In genomic region chr15:83233219-83233992, GRCm38 (mm10) we compare ENCODE assay signal across 8 mouse cellular contexts. TPM values are rescaled to one million over a fixed set of nuclear protein-coding genes. Genes with fewer than 3 reads are reported as not detected.
A peak's percentile ranks its signal among the peaks of the same experiment; 100 is the strongest.
DNase-seq lines count a peak whose midpoint lies in the region; ATAC-seq and TF ChIP-seq lines count a peak whose summit lies in the region.

No protein-coding gene starts in this region.

- H3K4me3 ChIP-seq in embryonic facial prominence, embryonic 15.5 days (replicated peaks): no peak overlapping the region
- H3K4me3 ChIP-seq in embryonic facial prominence, embryonic 10.5 days: no peak overlapping the region
- H3K4me3 ChIP-seq in stomach, postnatal 0 days (ENCODE audit: low read depth, low read length): no peak overlapping the region

- 0 out of 2 replicates have a peak, but pooled peaks have one; percentile 51 for ATAC-seq in embryonic facial prominence, embryonic 15.5 days (ENCODE audit: insufficient number of reproducible peaks, low FRiP score, low TSS enrichment, low read depth)
- peak; percentile 70 for ATAC-seq in stomach, postnatal 0 days (ENCODE audit: low FRiP score, low TSS enrichment)

- H3K4me2 ChIP-seq in embryonic facial prominence, embryonic 15.5 days (replicated peaks): no peak overlapping the region
- H3K4me2 ChIP-seq in stomach, postnatal 0 days (replicated peaks; ENCODE audit: low read depth): no peak overlapping the region

- H3K4me1 ChIP-seq in embryonic facial prominence, embryonic 15.5 days: no peaks in the 10 kb centered on the region
- peaks cover 4% of the 10 kb centered on the region; the same call in 1 of the 2 replicates for H3K4me1 ChIP-seq in embryonic facial prominence, embryonic 10.5 days
- peaks cover 2% of the 10 kb centered on the region for H3K4me1 ChIP-seq in stomach, postnatal 0 days (replicated peaks; ENCODE audit: control insufficient read depth, insufficient read depth)

- no peak overlapping the region for H3K27ac ChIP-seq in embryonic facial prominence, embryonic 15.5 days (replicated peaks)
- no peak overlapping the region for H3K27ac ChIP-seq in embryonic facial prominence, embryonic 10.5 days (replicated peaks)
- peak overlapping the region; percentile 75 for H3K27ac ChIP-seq in stomach, postnatal 0 days (replicated peaks)

- no peak for TF ChIP-seq CTCF in stomach, postnatal 0 days (IDR thresholded peaks at IDR 0.05; ENCODE audit: low read depth)

- TF ChIP-seq EP300 in stomach, postnatal 0 days (optimal IDR thresholded peaks at IDR 0.05): no peak

- 82% methylated on average over 4 of the region's 4 CpGs for WGBS in embryonic facial prominence, embryonic 15.5 days
- WGBS in embryonic facial prominence, embryonic 10.5 days: 84% methylated on average over 4 of the region's 4 CpGs
- 65% methylated on average over 4 of the region's 4 CpGs for WGBS in stomach, postnatal 0 days

- no peaks in the 10 kb centered on the region for H3K9me3 ChIP-seq in embryonic facial prominence, embryonic 15.5 days (replicated peaks)
- H3K9me3 ChIP-seq in embryonic facial prominence, embryonic 10.5 days: no peaks in the 10 kb centered on the region
- H3K9me3 ChIP-seq in stomach, postnatal 0 days (ENCODE audit: control insufficient read depth, low read length): no peaks in the 10 kb centered on the region

- DNase-seq in embryonic facial prominence, embryonic 10.5 days (ENCODE audit: low spot score): no peak
- DNase-seq in urinary bladder, postnatal 14 days (ENCODE audit: low spot score): peak; percentile 68
- no peak for DNase-seq in urinary bladder, postnatal 10 days (ENCODE audit: low spot score)
- DNase-seq in heart, postnatal 4 days: peak; percentile 86
- peak; percentile 63 for DNase-seq in stomach, postnatal 0 days (ENCODE audit: low spot score)
- DNase-seq in kidney, adult 11 months: no peak
- DNase-seq in thymus, postnatal 14 days: no peak

- no peak overlapping the region for H3K9ac ChIP-seq in embryonic facial prominence, embryonic 15.5 days
- no peak overlapping the region for H3K9ac ChIP-seq in stomach, postnatal 0 days (ENCODE audit: low read length)

- H3K36me3 ChIP-seq in embryonic facial prominence, embryonic 15.5 days: no peaks in the 10 kb centered on the region
- H3K36me3 ChIP-seq in embryonic facial prominence, embryonic 10.5 days (replicated peaks): no peaks in the 10 kb centered on the region
- no peaks in the 10 kb centered on the region for H3K36me3 ChIP-seq in stomach, postnatal 0 days (ENCODE audit: control insufficient read depth, insufficient read depth, low read length)

- H3K27me3 ChIP-seq in embryonic facial prominence, embryonic 15.5 days: no peaks in the 10 kb centered on the region
- no peaks in the 10 kb centered on the region for H3K27me3 ChIP-seq in embryonic facial prominence, embryonic 10.5 days (replicated peaks; ENCODE audit: low read depth, poor library complexity, severe bottlenecking)
- H3K27me3 ChIP-seq in stomach, postnatal 0 days (ENCODE audit: control insufficient read depth, insufficient read depth, low read length): no peaks in the 10 kb centered on the region

RNA-seq across cellular contexts. Expression of gene A4galt, which starts 18.2 kb away (rescaled TPM):
- polyA plus RNA-seq in embryonic facial prominence, embryonic 15.5 days (2015; fragmentation: Nextera tagmentation; extraction: Ambion mirVana): 4.3 and 4.7 TPM in 2 replicates
- 0.34 and 0.77 TPM in 2 replicates for polyA plus RNA-seq in embryonic facial prominence, embryonic 10.5 days (2016; fragmentation: Nextera tagmentation; extraction: Ambion mirVana)
- total RNA-seq in heart, postnatal 4 days (2021): 1 to 10 TPM; 3.4 to 4.1 TPM
- polyA plus RNA-seq in stomach, postnatal 0 days (2015; fragmentation: Nextera tagmentation; extraction: Ambion mirVana): 23.0 and 24.4 TPM in 2 replicates

Comparison
In these comparisons a context has a peak if more than half of its experiments do, and no peak if none do; other contexts are left out.
1. DNase-seq: peak in urinary bladder, postnatal 14 days (single experiment), heart, postnatal 4 days (single experiment) and stomach, postnatal 0 days (single experiment); none in embryonic facial prominence, embryonic 10.5 days (single experiment), urinary bladder, postnatal 10 days (single experiment), kidney, adult 11 months (single experiment) and thymus, postnatal 14 days (single experiment).